Mouse (Mus musculus) c-Kit-positive CD71-negative TER-119-negative erythroid progenitor cells, embryonic 14.5 days (primary cell): ENCODE measurements at regions not wholly inside any gene's neighbourhood (a gene's known extent, or its start where the extent isn't known, plus 50 kb on each side); places are given as distances from the start of the nearest gene placed in this dataset.

Experiments
- DNase-seq: peaks from one replicate; pipeline ENCODE4 v3.0.0-alpha.2; 2013; ENCODE audit warnings: low read depth

- DNase-seq = no peak
These were observed 165.3 kb upstream of the Glra1 start for GRCm38 (mm10) chr11:55773283-55773682.

- DNase-seq = no peak
These were observed 164.5 kb upstream of the Glra1 start for GRCm38 (mm10) chr11:55772538-55772937.

- no peak for DNase-seq
These were observed 164.1 kb upstream of the Glra1 start for GRCm38 (mm10) chr11:55772107-55772506.

- DNase-seq = no peak
These were observed 156.8 kb upstream of the Glra1 start for GRCm38 (mm10) chr11:55764846-55765245.
